Mouse (Mus musculus): Measurements from ENCODE around the gene Atp4b. TPM values are rescaled to one million over a fixed set of nuclear protein-coding genes. Genes with fewer than 3 reads are reported as not detected.

The Atp4b gene
- 0.32 and 0.73 TPM in 2 replicates for total RNA-seq (2015)
- total RNA-seq (2017) = not detected in 2 replicates

GRCm38 (mm10) chr8:13396725-13397124, at the start of gene Atp4b:
Atp4b (minus strand) TSS chr8:13396825.
- ATAC-seq (replicated peaks; ENCODE audit: poor library complexity) = 0 out of 2 replicates have a peak, but pooled peaks have one; percentile 31

GRCm38 (mm10) chr8:13442152-13442551, 45.5 kb upstream of the Atp4b start:
- ATAC-seq (replicated peaks; ENCODE audit: poor library complexity) = no peak

GRCm38 (mm10) chr8:13437531-13437930, 40.9 kb upstream of the Atp4b start:
- ATAC-seq (replicated peaks; ENCODE audit: poor library complexity) = peak; percentile 55

- ATAC-seq (replicated peaks; ENCODE audit: poor library complexity) = no peak
Observed at GRCm38 (mm10) chr8:13436052-13436451, 39.4 kb upstream of the Atp4b start.

GRCm38 (mm10) chr8:13434889-13435288, 38.3 kb upstream of the Atp4b start, which contains the start of gene Tmem255b:
Tmem255b (plus strand) TSS chr8:13435189.
- ATAC-seq (replicated peaks; ENCODE audit: poor library complexity) = no peak

- no peak; the same call in 1 of the 2 replicates for ATAC-seq (replicated peaks; ENCODE audit: poor library complexity)
Observed at GRCm38 (mm10) chr8:13433130-13433529, 36.5 kb upstream of the Atp4b start.

- no peak for ATAC-seq (replicated peaks; ENCODE audit: poor library complexity)
Observed at GRCm38 (mm10) chr8:13430866-13431265, 34.2 kb upstream of the Atp4b start.

- ATAC-seq (replicated peaks; ENCODE audit: poor library complexity) = no peak
Observed at GRCm38 (mm10) chr8:13430412-13430811, 33.8 kb upstream of the Atp4b start.

GRCm38 (mm10) chr8:13428156-13428555, 31.5 kb upstream of the Atp4b start:
- ATAC-seq (replicated peaks; ENCODE audit: poor library complexity) = no peak

GRCm38 (mm10) chr8:13427351-13427750, 30.7 kb upstream of the Atp4b start:
- no peak for ATAC-seq (replicated peaks; ENCODE audit: poor library complexity)

- ATAC-seq (replicated peaks; ENCODE audit: poor library complexity) = no peak
Observed at GRCm38 (mm10) chr8:13420970-13421369, 24.3 kb upstream of the Atp4b start.

GRCm38 (mm10) chr8:13419111-13419639, 22.6 kb upstream of the Atp4b start:
- no peak for ATAC-seq (replicated peaks; ENCODE audit: poor library complexity)

GRCm38 (mm10) chr8:13415879-13416278, 19.3 kb upstream of the Atp4b start:
- ATAC-seq (replicated peaks; ENCODE audit: poor library complexity) = no peak

- ATAC-seq (replicated peaks; ENCODE audit: poor library complexity) = no peak
Observed at GRCm38 (mm10) chr8:13413823-13414390, 17.3 kb upstream of the Atp4b start.

GRCm38 (mm10) chr8:13412891-13413558, 16.4 kb upstream of the Atp4b start:
- ATAC-seq (replicated peaks; ENCODE audit: poor library complexity) = peak; percentile 85

- ATAC-seq (replicated peaks; ENCODE audit: poor library complexity) = peak; percentile 67
Observed at GRCm38 (mm10) chr8:13411597-13411996, 15.0 kb upstream of the Atp4b start.

GRCm38 (mm10) chr8:13406011-13406410, 9.4 kb upstream of the Atp4b start:
- ATAC-seq (replicated peaks; ENCODE audit: poor library complexity) = no peak

- ATAC-seq (replicated peaks; ENCODE audit: poor library complexity) = no peak
Observed at GRCm38 (mm10) chr8:13404666-13405131, 8.1 kb upstream of the Atp4b start, which contains the start of gene Grk1. Grk1 (plus strand) TSS chr8:13405081.

GRCm38 (mm10) chr8:13403517-13403916, 6.9 kb upstream of the Atp4b start:
- ATAC-seq (replicated peaks; ENCODE audit: poor library complexity) = no peak

GRCm38 (mm10) chr8:13393869-13394268, 2.8 kb downstream of the Atp4b start:
- ATAC-seq (replicated peaks; ENCODE audit: poor library complexity) = no peak

GRCm38 (mm10) chr8:13388744-13389143, 7.9 kb downstream of the Atp4b start:
- peak; percentile 56 for ATAC-seq (replicated peaks; ENCODE audit: poor library complexity)

- peak; percentile 61 for ATAC-seq (replicated peaks; ENCODE audit: poor library complexity)
Observed at GRCm38 (mm10) chr8:13387728-13388127, 8.9 kb downstream of the Atp4b start.
